Mouse (Mus musculus) olfactory bulb, adult 2 months (tissue): ENCODE results near the gene Sarm1.

Experiments
- CTCF ChIP-seq: fragments of 200-500 bp; IDR thresholded peaks from 2 replicates; pipeline ENCODE4 v1.5.1; 2012; ENCODE audit warnings: low read depth, mild to moderate bottlenecking, low read length, moderate library complexity; ENCODE audit not compliant: insufficient read depth
- POLR2A ChIP-seq: fragments of 200-500 bp; IDR thresholded peaks from 2 replicates; pipeline ENCODE4 v1.6.1; 2012; ENCODE audit warnings: mild to moderate bottlenecking, low read depth, low read length, moderate library complexity; ENCODE audit not compliant: insufficient read depth

GRCm38 (mm10) chr11:78425572-78425971 lies 72.0 kb downstream of the Sarm1 start:
- TF ChIP-seq CTCF: no peak
- TF ChIP-seq POLR2A: no peak
